Mouse (Mus musculus): ENCODE data around the gene Vmn1r191. TPM values are rescaled to one million over a fixed set of nuclear protein-coding genes. Genes with fewer than 3 reads are reported as not detected.
"Not testable (repeated sequence)": the region's sequence is repeated elsewhere in the genome, so short reads cannot be mapped to it uniquely, and the experiment has no call there.

Gene Vmn1r191
- total and polyA plus RNA-seq, 2 experiments from 2014 or later, result not detected

GRCm38 (mm10) chr13:22168416-22168815, 15.4 kb downstream of the Vmn1r191 start:
- Histone ChIP-seq H3K9ac (replicated peaks; ENCODE audit: low read depth, low read length) (no peak overlapping the region), H3K27ac (ENCODE audit: low read depth) (no peak overlapping the region), H3K4me3 (ENCODE audit: low read depth, low read length) (no peak overlapping the region), H3K36me3 (replicated peaks; ENCODE audit: control insufficient read depth, insufficient read depth, low read length) (no peaks in the 10 kb centered on the region), H3K27me3 (ENCODE audit: control insufficient read depth, insufficient read depth, low read length) (no peaks in the 10 kb centered on the region), H3K4me2 (ENCODE audit: low read depth, low read length) (no peak overlapping the region), H3K9me3 (replicated peaks; ENCODE audit: control insufficient read depth, low read length) (peaks cover 13% of the 10 kb centered on the region; the same call in 1 of the 2 replicates), H3K4me1 (ENCODE audit: control insufficient read depth, insufficient read depth) (no peaks in the 10 kb centered on the region)
- TF ChIP-seq CTCF (IDR thresholded peaks at IDR 0.05; ENCODE audit: low read depth), result no peak
- TF ChIP-seq EP300 (IDR thresholded peaks at IDR 0.05; ENCODE audit: low read depth), result no peak
- ATAC-seq (ENCODE audit: insufficient read depth, low read depth) (no peak), DNase-seq (ENCODE audit: low spot score) (no peak)
- WGBS, result 81% methylated on average over 15 of the region's 15 CpGs

GRCm38 (mm10) chr13:22136495-22137293, 47.1 kb downstream of the Vmn1r191 start:
- not testable (repeated sequence) for H3K9me3 ChIP-seq (replicated peaks; ENCODE audit: control insufficient read depth, low read length); H3K27me3 ChIP-seq (ENCODE audit: control insufficient read depth, insufficient read depth, low read length); H3K4me1 ChIP-seq (ENCODE audit: control insufficient read depth, insufficient read depth); H3K27ac ChIP-seq (ENCODE audit: low read depth); H3K4me2 ChIP-seq (ENCODE audit: low read depth, low read length); H3K4me3 ChIP-seq (ENCODE audit: low read depth, low read length); H3K9ac ChIP-seq (replicated peaks; ENCODE audit: low read depth, low read length); ATAC-seq (ENCODE audit: insufficient read depth, low read depth); H3K36me3 ChIP-seq (replicated peaks; ENCODE audit: control insufficient read depth, insufficient read depth, low read length); DNase-seq (ENCODE audit: low spot score)
- WGBS, result 60% methylated on average over 5 of the region's 5 CpGs

Small RNAs within 50 kb of the gene (microRNA-seq; reads per million reads assigned to microRNA genes)
- gene Gm23282 (not detected), gene Gm25084 (not detected)

Other genes starting within 250 kb of the Vmn1r191 start
- gene Zfp184, start 238.9 kb downstream of the Vmn1r191 start, total RNA-seq (2014; rRNA removed; ENCODE audit: low replicate concordance), result 1.1 and 1.7 TPM in 2 replicates
- gene Zfp184, start 238.9 kb downstream of the Vmn1r191 start, polyA plus RNA-seq (2015; fragmentation: Nextera tagmentation; extraction: Ambion mirVana), result 2.1 and 2.6 TPM in 2 replicates
- not detected in 2 replicates for gene Pom121l2, start 202.8 kb downstream of the Vmn1r191 start, total RNA-seq (2014; rRNA removed; ENCODE audit: low replicate concordance)
- gene Pom121l2, start 202.8 kb downstream of the Vmn1r191 start, polyA plus RNA-seq (2015; fragmentation: Nextera tagmentation; extraction: Ambion mirVana), result not detected in 2 replicates
- 14.0 TPM in 1 of 2 replicates, not detected in the other for gene Prss16, start 174.2 kb downstream of the Vmn1r191 start, total RNA-seq (2014; rRNA removed; ENCODE audit: low replicate concordance)
- 0.05 and 0.14 TPM in 2 replicates for gene Prss16, start 174.2 kb downstream of the Vmn1r191 start, polyA plus RNA-seq (2015; fragmentation: Nextera tagmentation; extraction: Ambion mirVana)
- gene Hist1h2ah, start 148.4 kb downstream of the Vmn1r191 start, total RNA-seq (2014; rRNA removed; ENCODE audit: low replicate concordance), result 48.9 and 128 TPM in 2 replicates
- gene Hist1h2ah, start 148.4 kb downstream of the Vmn1r191 start, polyA plus RNA-seq (2015; fragmentation: Nextera tagmentation; extraction: Ambion mirVana), result 1.9 TPM in 1 of 2 replicates, not detected in the other
- gene Hist1h2bk, start 148.1 kb downstream of the Vmn1r191 start, total RNA-seq (2014; rRNA removed; ENCODE audit: low replicate concordance), result 563 and 573 TPM in 2 replicates
- 0.34 TPM in 1 of 2 replicates, not detected in the other for gene Hist1h2bk, start 148.1 kb downstream of the Vmn1r191 start, polyA plus RNA-seq (2015; fragmentation: Nextera tagmentation; extraction: Ambion mirVana)
- gene Hist1h4i, start 142.6 kb downstream of the Vmn1r191 start, total RNA-seq (2014; rRNA removed; ENCODE audit: low replicate concordance), result 29.3 and 34.1 TPM in 2 replicates
- 4.0 and 4.2 TPM in 2 replicates for gene Hist1h4i, start 142.6 kb downstream of the Vmn1r191 start, polyA plus RNA-seq (2015; fragmentation: Nextera tagmentation; extraction: Ambion mirVana)
- 658 and 1,026 TPM in 2 replicates for gene Hist1h2ag, start 141.0 kb downstream of the Vmn1r191 start, total RNA-seq (2014; rRNA removed; ENCODE audit: low replicate concordance)
- gene Hist1h2ag, start 141.0 kb downstream of the Vmn1r191 start, polyA plus RNA-seq (2015; fragmentation: Nextera tagmentation; extraction: Ambion mirVana), result 7.6 and 7.9 TPM in 2 replicates
- 1,225 and 1,316 TPM in 2 replicates for gene Hist1h2bj, start 140.8 kb downstream of the Vmn1r191 start, total RNA-seq (2014; rRNA removed; ENCODE audit: low replicate concordance)
- gene Hist1h2bj, start 140.8 kb downstream of the Vmn1r191 start, polyA plus RNA-seq (2015; fragmentation: Nextera tagmentation; extraction: Ambion mirVana), result 1.7 and 3.1 TPM in 2 replicates
- not detected in 2 replicates for gene Vmn1r188, start 99.5 kb downstream of the Vmn1r191 start, total RNA-seq (2014; rRNA removed; ENCODE audit: low replicate concordance)
- not detected in 2 replicates for gene Vmn1r188, start 99.5 kb downstream of the Vmn1r191 start, polyA plus RNA-seq (2015; fragmentation: Nextera tagmentation; extraction: Ambion mirVana)
- not detected in 2 replicates for gene Vmn1r189, start 78.1 kb downstream of the Vmn1r191 start, total RNA-seq (2014; rRNA removed; ENCODE audit: low replicate concordance)
- not detected in 2 replicates for gene Vmn1r189, start 78.1 kb downstream of the Vmn1r191 start, polyA plus RNA-seq (2015; fragmentation: Nextera tagmentation; extraction: Ambion mirVana)
- not detected in 2 replicates for gene Vmn1r192, start 7.2 kb upstream of the Vmn1r191 start, total RNA-seq (2014; rRNA removed; ENCODE audit: low replicate concordance)
- gene Vmn1r192, start 7.2 kb upstream of the Vmn1r191 start, polyA plus RNA-seq (2015; fragmentation: Nextera tagmentation; extraction: Ambion mirVana), result not detected in 2 replicates
- not detected in 2 replicates for gene Vmn1r193, start 39.2 kb upstream of the Vmn1r191 start, total RNA-seq (2014; rRNA removed; ENCODE audit: low replicate concordance)
- not detected in 2 replicates for gene Vmn1r193, start 39.2 kb upstream of the Vmn1r191 start, polyA plus RNA-seq (2015; fragmentation: Nextera tagmentation; extraction: Ambion mirVana)
- gene Vmn1r194, start 60.2 kb upstream of the Vmn1r191 start, total RNA-seq (2014; rRNA removed; ENCODE audit: low replicate concordance), result not detected in 2 replicates
- not detected in 2 replicates for gene Vmn1r194, start 60.2 kb upstream of the Vmn1r191 start, polyA plus RNA-seq (2015; fragmentation: Nextera tagmentation; extraction: Ambion mirVana)
- not detected in 2 replicates for gene Vmn1r195, start 86.6 kb upstream of the Vmn1r191 start, total RNA-seq (2014; rRNA removed; ENCODE audit: low replicate concordance)
- not detected in 2 replicates for gene Vmn1r195, start 86.6 kb upstream of the Vmn1r191 start, polyA plus RNA-seq (2015; fragmentation: Nextera tagmentation; extraction: Ambion mirVana)
- not detected in 2 replicates for gene Vmn1r196, start 106.0 kb upstream of the Vmn1r191 start, total RNA-seq (2014; rRNA removed; ENCODE audit: low replicate concordance)
- gene Vmn1r196, start 106.0 kb upstream of the Vmn1r191 start, polyA plus RNA-seq (2015; fragmentation: Nextera tagmentation; extraction: Ambion mirVana), result not detected in 2 replicates
- gene Vmn1r197, start 140.6 kb upstream of the Vmn1r191 start, total RNA-seq (2014; rRNA removed; ENCODE audit: low replicate concordance), result not detected in 2 replicates
- not detected in 2 replicates for gene Vmn1r197, start 140.6 kb upstream of the Vmn1r191 start, polyA plus RNA-seq (2015; fragmentation: Nextera tagmentation; extraction: Ambion mirVana)
- gene Vmn1r198, start 166.4 kb upstream of the Vmn1r191 start, total RNA-seq (2014; rRNA removed; ENCODE audit: low replicate concordance), result not detected in 2 replicates
- not detected in 2 replicates for gene Vmn1r198, start 166.4 kb upstream of the Vmn1r191 start, polyA plus RNA-seq (2015; fragmentation: Nextera tagmentation; extraction: Ambion mirVana)
- not detected in 2 replicates for gene Vmn1r199, start 195.8 kb upstream of the Vmn1r191 start, total RNA-seq (2014; rRNA removed; ENCODE audit: low replicate concordance)
- not detected in 2 replicates for gene Vmn1r199, start 195.8 kb upstream of the Vmn1r191 start, polyA plus RNA-seq (2015; fragmentation: Nextera tagmentation; extraction: Ambion mirVana)
- not detected in 2 replicates for gene Vmn1r200, start 206.4 kb upstream of the Vmn1r191 start, total RNA-seq (2014; rRNA removed; ENCODE audit: low replicate concordance)
- not detected in 2 replicates for gene Vmn1r200, start 206.4 kb upstream of the Vmn1r191 start, polyA plus RNA-seq (2015; fragmentation: Nextera tagmentation; extraction: Ambion mirVana)

Measured in heart, postnatal 0 days (tissue).